Mouse (Mus musculus): ENCODE measurements at regions not wholly inside any gene's neighbourhood (a gene's known extent, or its start where the extent isn't known, plus 50 kb on each side); places are given as distances from the start of the nearest gene placed in this dataset.
"Not testable (repeated sequence)": the region's sequence is repeated elsewhere in the genome, so short reads cannot be mapped to it uniquely, and the experiment has no call there.

- not testable (repeated sequence) for DNase-seq
Observed at GRCm38 (mm10) chr7:59797212-59797611, 207.6 kb downstream of the Snurf start.

- DNase-seq = peak; percentile 4
Observed at GRCm38 (mm10) chr7:59769749-59770148, 235.1 kb downstream of the Snurf start.

- peak; percentile 37 for DNase-seq
Observed at GRCm38 (mm10) chr7:59768641-59769040, 236.2 kb downstream of the Snurf start.

GRCm38 (mm10) chr7:59767325-59767724, 237.5 kb downstream of the Snurf start:
- DNase-seq = not testable (repeated sequence)
